Mouse (Mus musculus): ENCODE data around the gene Npc2. TPM values are rescaled to one million over a fixed set of nuclear protein-coding genes. Genes with fewer than 3 reads are reported as not detected.

Gene Npc2
- polyA plus RNA-seq, 1 experiment from 2014 or later: 27.9 TPM

- Histone ChIP-seq H3K27me3 (ENCODE audit: control insufficient read depth, insufficient read depth, low read depth, low read length) (no peaks in the 10 kb centered on the region), H3K4me1 (ENCODE audit: control insufficient read depth, low read depth, low read length) (no peaks in the 10 kb centered on the region; the same call in 1 of the 2 replicates), H3K27ac (ENCODE audit: low read length) (no peak overlapping the region), H3K36me3 (ENCODE audit: control insufficient read depth, insufficient read depth) (no peaks in the 10 kb centered on the region), H3K9me3 (replicated peaks; ENCODE audit: control insufficient read depth, low read length) (no peaks in the 10 kb centered on the region), H3K4me2 (ENCODE audit: low read depth, low read length) (no peak overlapping the region), H3K9ac (ENCODE audit: low read depth, low read length) (no peak overlapping the region), H3K4me3 (ENCODE audit: low read depth, low read length) (no peak overlapping the region)
- no peak for ATAC-seq (ENCODE audit: low read depth)
- 70% methylated on average over 8 of the region's 8 CpGs for WGBS (ENCODE audit: insufficient replicate concordance)
Measured at GRCm38 (mm10) chr12:84794647-84795046, 21.7 kb upstream of the Npc2 start.

- no peak overlapping the region for H3K4me3 ChIP-seq (ENCODE audit: low read depth, low read length)
Measured at GRCm38 (mm10) chr12:84792629-84793028, 19.7 kb upstream of the Npc2 start.

GRCm38 (mm10) chr12:84790853-84791252, 17.9 kb upstream of the Npc2 start:
- no peaks in the 10 kb centered on the region; the same call in 1 of the 2 replicates for H3K27me3 ChIP-seq (ENCODE audit: control insufficient read depth, insufficient read depth, low read depth, low read length)
- no peak for ATAC-seq (ENCODE audit: low read depth)
- no peaks in the 10 kb centered on the region for H3K9me3 ChIP-seq (replicated peaks; ENCODE audit: control insufficient read depth, low read length)
- no peak overlapping the region for H3K4me2 ChIP-seq (ENCODE audit: low read depth, low read length)
- H3K4me1 ChIP-seq (ENCODE audit: control insufficient read depth, low read depth, low read length): no peaks in the 10 kb centered on the region
- H3K36me3 ChIP-seq (ENCODE audit: control insufficient read depth, insufficient read depth): no peaks in the 10 kb centered on the region
- no peak overlapping the region for H3K4me3 ChIP-seq (ENCODE audit: low read depth, low read length)
- H3K27ac ChIP-seq (ENCODE audit: low read length): no peak overlapping the region
- 51% methylated on average over 10 of the region's 10 CpGs for WGBS (ENCODE audit: insufficient replicate concordance)
- H3K9ac ChIP-seq (ENCODE audit: low read depth, low read length): no peak overlapping the region

More at GRCm38 (mm10) chr12:84792629-84793028, 19.7 kb upstream of the Npc2 start:
- Histone ChIP-seq H3K9me3 (replicated peaks; ENCODE audit: control insufficient read depth, low read length) (no peaks in the 10 kb centered on the region), H3K27me3 (ENCODE audit: control insufficient read depth, insufficient read depth, low read depth, low read length) (no peaks in the 10 kb centered on the region; the same call in 1 of the 2 replicates), H3K36me3 (ENCODE audit: control insufficient read depth, insufficient read depth) (no peaks in the 10 kb centered on the region), H3K4me2 (ENCODE audit: low read depth, low read length) (no peak overlapping the region), H3K9ac (ENCODE audit: low read depth, low read length) (no peak overlapping the region), H3K4me1 (ENCODE audit: control insufficient read depth, low read depth, low read length) (no peaks in the 10 kb centered on the region), H3K27ac (ENCODE audit: low read length) (no peak overlapping the region)
- 58% methylated on average over 4 of the region's 4 CpGs for WGBS (ENCODE audit: insufficient replicate concordance)
- ATAC-seq (ENCODE audit: low read depth): no peak

GRCm38 (mm10) chr12:84786091-84786490, 13.1 kb upstream of the Npc2 start:
- no peak overlapping the region for H3K4me3 ChIP-seq (ENCODE audit: low read depth, low read length)
- H3K4me2 ChIP-seq (ENCODE audit: low read depth, low read length): no peak overlapping the region
- H3K27ac ChIP-seq (ENCODE audit: low read length): no peak overlapping the region
- H3K9me3 ChIP-seq (replicated peaks; ENCODE audit: control insufficient read depth, low read length): no peaks in the 10 kb centered on the region
- no peaks in the 10 kb centered on the region; the same call in 1 of the 2 replicates for H3K27me3 ChIP-seq (ENCODE audit: control insufficient read depth, insufficient read depth, low read depth, low read length)
- peaks cover 7% of the 10 kb centered on the region for H3K4me1 ChIP-seq (ENCODE audit: control insufficient read depth, low read depth, low read length)
- 67% methylated on average over 5 of the region's 5 CpGs for whole genome bisulfite sequencing (ENCODE audit: insufficient replicate concordance)
- H3K36me3 ChIP-seq (ENCODE audit: control insufficient read depth, insufficient read depth): no peaks in the 10 kb centered on the region
- H3K9ac ChIP-seq (ENCODE audit: low read depth, low read length): no peak overlapping the region
- ATAC-seq (ENCODE audit: low read depth): no peak

- peak overlapping the region; percentile 23; the same call in 1 of the 2 replicates for H3K4me2 ChIP-seq (ENCODE audit: low read depth, low read length)
- H3K27ac ChIP-seq (ENCODE audit: low read length): no peak overlapping the region
- no peaks in the 10 kb centered on the region; the same call in 1 of the 2 replicates for H3K27me3 ChIP-seq (ENCODE audit: control insufficient read depth, insufficient read depth, low read depth, low read length)
- peak; percentile 77 for ATAC-seq (ENCODE audit: low read depth)
- H3K4me3 ChIP-seq (ENCODE audit: low read depth, low read length): no peak overlapping the region
- 26% methylated on average over 25 of the region's 25 CpGs for whole genome bisulfite sequencing (ENCODE audit: insufficient replicate concordance)
- H3K9ac ChIP-seq (ENCODE audit: low read depth, low read length): no peak overlapping the region
- H3K36me3 ChIP-seq (ENCODE audit: control insufficient read depth, insufficient read depth): no peaks in the 10 kb centered on the region
- H3K4me1 ChIP-seq (ENCODE audit: control insufficient read depth, low read depth, low read length): peaks cover 7% of the 10 kb centered on the region
- H3K9me3 ChIP-seq (replicated peaks; ENCODE audit: control insufficient read depth, low read length): no peaks in the 10 kb centered on the region
Measured at GRCm38 (mm10) chr12:84784604-84785381, 11.8 kb upstream of the Npc2 start.

- no peaks in the 10 kb centered on the region for H3K36me3 ChIP-seq (ENCODE audit: control insufficient read depth, insufficient read depth)
- no peaks in the 10 kb centered on the region for H3K27me3 ChIP-seq (ENCODE audit: control insufficient read depth, insufficient read depth, low read depth, low read length)
- no peak for ATAC-seq (ENCODE audit: low read depth)
- no peaks in the 10 kb centered on the region for H3K9me3 ChIP-seq (replicated peaks; ENCODE audit: control insufficient read depth, low read length)
- H3K4me1 ChIP-seq (ENCODE audit: control insufficient read depth, low read depth, low read length): peaks cover 19% of the 10 kb centered on the region
- H3K9ac ChIP-seq (ENCODE audit: low read depth, low read length): no peak overlapping the region
- no peak overlapping the region for H3K27ac ChIP-seq (ENCODE audit: low read length)
- H3K4me2 ChIP-seq (ENCODE audit: low read depth, low read length): no peak overlapping the region
- no peak overlapping the region for H3K4me3 ChIP-seq (ENCODE audit: low read depth, low read length)
Measured at GRCm38 (mm10) chr12:84776229-84776628, 3.3 kb upstream of the Npc2 start.

GRCm38 (mm10) chr12:84774376-84774775, 1.4 kb upstream of the Npc2 start:
- Histone ChIP-seq H3K4me2 (ENCODE audit: low read depth, low read length) (peak overlapping the region; percentile 85), H3K4me1 (ENCODE audit: control insufficient read depth, low read depth, low read length) (peaks cover 34% of the 10 kb centered on the region), H3K9ac (ENCODE audit: low read depth, low read length) (peak overlapping the region; percentile 44), H3K27ac (ENCODE audit: low read length) (peak overlapping the region; percentile 98), H3K36me3 (ENCODE audit: control insufficient read depth, insufficient read depth) (no peaks in the 10 kb centered on the region), H3K27me3 (ENCODE audit: control insufficient read depth, insufficient read depth, low read depth, low read length) (no peaks in the 10 kb centered on the region), H3K9me3 (replicated peaks; ENCODE audit: control insufficient read depth, low read length) (no peaks in the 10 kb centered on the region), H3K4me3 (ENCODE audit: low read depth, low read length) (peak overlapping the region; percentile 86)
- ATAC-seq (ENCODE audit: low read depth): no peak
- WGBS (ENCODE audit: insufficient replicate concordance): 61% methylated on average over 6 of the region's 6 CpGs

- no peaks in the 10 kb centered on the region for H3K36me3 ChIP-seq (ENCODE audit: control insufficient read depth, insufficient read depth)
- peak overlapping the region; percentile 83 for H3K9ac ChIP-seq (ENCODE audit: low read depth, low read length)
- ATAC-seq (ENCODE audit: low read depth): no peak
- peak overlapping the region; percentile 86 for H3K4me3 ChIP-seq (ENCODE audit: low read depth, low read length)
- no peaks in the 10 kb centered on the region for H3K27me3 ChIP-seq (ENCODE audit: control insufficient read depth, insufficient read depth, low read depth, low read length)
- under 1% methylated on average over 20 of the region's 20 CpGs for WGBS (ENCODE audit: insufficient replicate concordance)
- peaks cover 36% of the 10 kb centered on the region for H3K4me1 ChIP-seq (ENCODE audit: control insufficient read depth, low read depth, low read length)
- peak overlapping the region; percentile 98 for H3K27ac ChIP-seq (ENCODE audit: low read length)
- H3K9me3 ChIP-seq (replicated peaks; ENCODE audit: control insufficient read depth, low read length): no peaks in the 10 kb centered on the region
- H3K4me2 ChIP-seq (ENCODE audit: low read depth, low read length): peak overlapping the region; percentile 85
Measured at GRCm38 (mm10) chr12:84773476-84773875, 524 bp upstream of the Npc2 start.

- no peak for ATAC-seq (ENCODE audit: low read depth)
- peak overlapping the region; percentile 94 for H3K4me2 ChIP-seq (ENCODE audit: low read depth, low read length)
- peak overlapping the region; percentile 86 for H3K4me3 ChIP-seq (ENCODE audit: low read depth, low read length)
- no peaks in the 10 kb centered on the region for H3K27me3 ChIP-seq (ENCODE audit: control insufficient read depth, insufficient read depth, low read depth, low read length)
- H3K9me3 ChIP-seq (replicated peaks; ENCODE audit: control insufficient read depth, low read length): no peaks in the 10 kb centered on the region
- no peaks in the 10 kb centered on the region for H3K36me3 ChIP-seq (ENCODE audit: control insufficient read depth, insufficient read depth)
- 5% methylated on average over 10 of the region's 10 CpGs for WGBS (ENCODE audit: insufficient replicate concordance)
- peak overlapping the region; percentile 89 for H3K9ac ChIP-seq (ENCODE audit: low read depth, low read length)
- peak overlapping the region; percentile 98 for H3K27ac ChIP-seq (ENCODE audit: low read length)
- peaks cover 36% of the 10 kb centered on the region for H3K4me1 ChIP-seq (ENCODE audit: control insufficient read depth, low read depth, low read length)
Measured at GRCm38 (mm10) chr12:84771981-84772520, 901 bp downstream of the Npc2 start.
